Mouse (Mus musculus) cerebellum, adult 2 months (tissue): ENCODE measurements around the gene Klc4. TPM values are rescaled to one million over a fixed set of nuclear protein-coding genes. Genes with fewer than 3 reads are reported as not detected.

Source experiments
- DNase-seq, 2 experiments: peaks; one replicate each; pipeline ENCODE4 v3.0.0; 2021
- H3K27ac ChIP-seq: fragments of 200-500 bp; 2 replicates; pipeline ENCODE4 v1.5.1; 2012; ENCODE audit warnings: low read length, control low read depth, inconsistent platforms; ENCODE audit not compliant: insufficient read depth
- H3K27me3 ChIP-seq: fragments of 200-500 bp; 2 replicates; pipeline ENCODE4 v1.6.1; 2012; ENCODE audit warnings: inconsistent platforms, mild to moderate bottlenecking, low read length, moderate library complexity; ENCODE audit not compliant: control insufficient read depth, insufficient read depth
- H3K4me1 ChIP-seq: fragments of 200-500 bp; 2 replicates; pipeline ENCODE4 v1.6.1; 2011; ENCODE audit warnings: low read length; ENCODE audit not compliant: control insufficient read depth, insufficient read depth
- H3K4me3 ChIP-seq: fragments of 200-500 bp; replicated peaks from 2 replicates; pipeline ENCODE3; 2011; ENCODE audit warnings: mild to moderate bottlenecking, low read depth, low read length, control low read depth; ENCODE audit not compliant: insufficient read depth
- CTCF ChIP-seq: fragments of 200-500 bp; IDR thresholded peaks from 2 replicates; pipeline ENCODE4 v1.5.1; 2011; ENCODE audit warnings: low read depth, mild to moderate bottlenecking, control low read depth, low read length, moderate library complexity, borderline replicate concordance; ENCODE audit not compliant: insufficient read depth
- POLR2A ChIP-seq: fragments of 200-500 bp; IDR thresholded peaks from 2 replicates; pipeline ENCODE4 v1.6.1; 2011; ENCODE audit warnings: low read length, control low read depth, borderline replicate concordance; ENCODE audit not compliant: insufficient read depth
- WGBS: fragments of 180-500 bp; shearing (Covaris S2); methylation state at CpG from one replicate; pipeline ENCODE4 v1.1.7; 2018; 5-methylcytosine and 5-hydroxymethylcytosine counted together
- polyA plus RNA-seq: library from polyadenylated mRNA; depleted of rRNA; stranded (reverse); fragments of >200 nt; gene quantifications from 2 replicates; pipeline ENCODE4 v1.2.3, GENCODE M21; 2012

Klc4 gene
- polyA plus RNA-seq, 1 experiment, result 28.1 TPM

GRCm38 (mm10) chr17:46650232-46651031 is 4.6 kb upstream of the Klc4 start, which contains the start of gene Cul7:
TSS of gene Cul7 (plus strand) at chr17:46650337.
- H3K27me3 ChIP-seq, result no peaks in the 10 kb centered on the region
- peak within 1 kb of the TSS; percentile 54 for H3K4me3 ChIP-seq
- peak; percentile 90 to 92 for DNase-seq
- H3K27ac ChIP-seq, result peak within 1 kb of the TSS; percentile 85
- peaks cover 13% of the 10 kb centered on the region for H3K4me1 ChIP-seq
- WGBS, result 1% methylated on average over 58 of the region's 58 CpGs
- peak; percentile 75 for TF ChIP-seq POLR2A
- TF ChIP-seq CTCF, result no peak

- Histone ChIP-seq H3K27me3 (no peaks in the 10 kb centered on the region), H3K4me1 (peaks cover 13% of the 10 kb centered on the region), H3K27ac (peak overlapping the region; percentile 85), H3K4me3 (peak overlapping the region; percentile 54)
- DNase-seq, result peak in 1 of 2 experiments; percentile 46
- TF ChIP-seq POLR2A (no peak), CTCF (no peak)
- WGBS, result 9% methylated on average over 15 of the region's 15 CpGs
Observed at GRCm38 (mm10) chr17:46649811-46650210, 4.0 kb upstream of the Klc4 start.

GRCm38 (mm10) chr17:46648436-46648835 is 2.6 kb upstream of the Klc4 start:
- WGBS, result 86% methylated on average over 9 of the region's 9 CpGs
- no peak for DNase-seq
- Histone ChIP-seq H3K27me3 (no peaks in the 10 kb centered on the region), H3K4me1 (peaks cover 21% of the 10 kb centered on the region), H3K4me3 (no peak overlapping the region), H3K27ac (no peak overlapping the region)
- TF ChIP-seq CTCF, result no peak
- no peak for TF ChIP-seq POLR2A

GRCm38 (mm10) chr17:46647279-46647678 is 1.5 kb upstream of the Klc4 start:
- no peak for TF ChIP-seq POLR2A
- no peak for TF ChIP-seq CTCF
- WGBS, result 81% methylated on average over 7 of the region's 7 CpGs
- Histone ChIP-seq H3K4me1 (peaks cover 23% of the 10 kb centered on the region), H3K27ac (no peak overlapping the region), H3K27me3 (no peaks in the 10 kb centered on the region), H3K4me3 (no peak overlapping the region)
- DNase-seq, result no peak

- Histone ChIP-seq H3K4me1 (peaks cover 16% of the 10 kb centered on the region), H3K4me3 (peak overlapping the region; percentile 96), H3K27ac (peak overlapping the region; percentile 93), H3K27me3 (no peaks in the 10 kb centered on the region)
- DNase-seq, result no peak
- TF ChIP-seq POLR2A (no peak), CTCF (no peak)
- under 1% methylated on average over 19 of the region's 19 CpGs for WGBS
Observed at GRCm38 (mm10) chr17:46646322-46646662, 470 bp upstream of the Klc4 start.

GRCm38 (mm10) chr17:46644916-46645475 is 826 bp downstream of the Klc4 start:
- Histone ChIP-seq H3K4me1 (peaks cover 14% of the 10 kb centered on the region), H3K27me3 (no peaks in the 10 kb centered on the region), H3K4me3 (peak overlapping the region; percentile 84), H3K27ac (peak overlapping the region; percentile 40)
- WGBS, result 5% methylated on average over 11 of the region's 11 CpGs
- TF ChIP-seq POLR2A, result no peak
- TF ChIP-seq CTCF, result no peak
- peak; percentile 65 to 66 for DNase-seq

GRCm38 (mm10) chr17:46644152-46644805 is 1.5 kb downstream of the Klc4 start:
- Histone ChIP-seq H3K27me3 (no peaks in the 10 kb centered on the region), H3K4me1 (peaks cover 10% of the 10 kb centered on the region), H3K4me3 (peak overlapping the region; percentile 28), H3K27ac (no peak overlapping the region)
- no peak for DNase-seq
- 85% methylated on average over 12 of the region's 12 CpGs for WGBS
- no peak for TF ChIP-seq CTCF
- no peak for TF ChIP-seq POLR2A

- WGBS, result 80% methylated on average over 17 of the region's 17 CpGs
- H3K4me3 ChIP-seq, result no peak overlapping the region
- TF ChIP-seq CTCF, result no peak
- H3K27me3 ChIP-seq, result no peaks in the 10 kb centered on the region
- H3K27ac ChIP-seq, result 0 out of 2 replicates have a peak overlapping the region, but pooled peaks have one; percentile 40
- DNase-seq, result no peak
- H3K4me1 ChIP-seq, result peaks cover 13% of the 10 kb centered on the region
Observed at GRCm38 (mm10) chr17:46642060-46642459, 3.8 kb downstream of the Klc4 start.
